Mouse (Mus musculus) MEL (cell line): Measurements from ENCODE around the gene Zfc3h1.

Experiments used
- CTCF ChIP-seq, 3 experiments: IDR thresholded peaks in 2 of 3; conservative IDR thresholded peaks in 1 of 3; 2 replicates each; pipeline ENCODE4 v1.5.1; 2011 to 2012; ENCODE audit warnings: low read length in 3 of 3, low read depth in 2 of 3, mild to moderate bottlenecking in 2 of 3, improper control_type of control experiment in 1 of 3, inconsistent platforms in 1 of 3, mixed read lengths in 1 of 3, moderate library complexity in 1 of 3; ENCODE audit not compliant: control insufficient read depth in 1 of 3, insufficient read depth in 1 of 3, poor library complexity in 1 of 3, severe bottlenecking in 1 of 3
- E2F4 ChIP-seq: IDR thresholded peaks from 2 replicates; pipeline ENCODE4 v1.6.1; 2011; ENCODE audit warnings: low read depth, low read length, improper control_type of control experiment, borderline replicate concordance
- HCFC1 ChIP-seq: IDR thresholded peaks from 2 replicates; pipeline ENCODE4 v1.6.1; 2012; ENCODE audit warnings: low read depth, mild to moderate bottlenecking, inconsistent platforms, low read length, improper control_type of control experiment, moderate library complexity
- JUND ChIP-seq: IDR thresholded peaks from 2 replicates; pipeline ENCODE4 v1.6.1; 2011; ENCODE audit warnings: low read depth, mild to moderate bottlenecking, improper control_type of control experiment, low read length
- KAT2A ChIP-seq: conservative IDR thresholded peaks from 2 replicates; pipeline ENCODE4 v1.6.1; 2012; ENCODE audit warnings: low read depth, low read length, improper control_type of control experiment, inconsistent platforms
- MYB ChIP-seq: IDR thresholded peaks from 2 replicates; pipeline ENCODE4 v1.6.1; 2011; ENCODE audit warnings: mild to moderate bottlenecking, low read depth, low read length, improper control_type of control experiment
- MYC ChIP-seq: IDR thresholded peaks from 2 replicates; pipeline ENCODE4 v1.6.1; 2011; ENCODE audit warnings: low read depth, mild to moderate bottlenecking, low read length, improper control_type of control experiment, moderate library complexity
- NELFE ChIP-seq: IDR thresholded peaks from 2 replicates; pipeline ENCODE4 v1.6.1; 2011; ENCODE audit warnings: low read depth, low read length, improper control_type of control experiment
- POLR2A ChIP-seq, 2 experiments: IDR thresholded peaks; 2 replicates each; pipeline ENCODE4 v1.6.1; 2011 to 2012; ENCODE audit warnings: low read length in 2 of 2, mild to moderate bottlenecking in 2 of 2, control low read depth in 1 of 2, improper control_type of control experiment in 1 of 2, low read depth in 1 of 2, moderate library complexity in 1 of 2; ENCODE audit not compliant: control insufficient read depth in 1 of 2, insufficient read depth in 1 of 2, poor library complexity in 1 of 2
- ZKSCAN1 ChIP-seq: IDR thresholded peaks from 2 replicates; pipeline ENCODE4 v1.6.1; 2012; ENCODE audit warnings: low read depth, mild to moderate bottlenecking, inconsistent platforms, low read length, improper control_type of control experiment, moderate library complexity

GRCm38 (mm10) chr10:115473213-115473961 lies 88.6 kb downstream of the Zfc3h1 start:
- TF ChIP-seq HCFC1 (no peak), CTCF (IDR thresholded peaks at IDR 0.05 in 2 of 3, conservative IDR thresholded peaks at IDR 0.05 in 1 of 3; ENCODE audit: control insufficient read depth in 1 of 3, insufficient read depth in 1 of 3, low read depth in 2 of 3, low read length in 3 of 3, poor library complexity in 1 of 3, severe bottlenecking in 1 of 3) (no peak), JUND (no peak), ZKSCAN1 (no peak), E2F4 (no peak), KAT2A (no peak), MYC (no peak), MYB (no peak), POLR2A (IDR thresholded peaks at IDR 0.05; ENCODE audit: control insufficient read depth in 1 of 2, insufficient read depth in 1 of 2, low read depth in 1 of 2, low read length in 2 of 2, poor library complexity in 1 of 2) (no peak), NELFE (no peak)
